ENCODE assay signal across 23 mouse cellular contexts in the genomic region with DNA sequence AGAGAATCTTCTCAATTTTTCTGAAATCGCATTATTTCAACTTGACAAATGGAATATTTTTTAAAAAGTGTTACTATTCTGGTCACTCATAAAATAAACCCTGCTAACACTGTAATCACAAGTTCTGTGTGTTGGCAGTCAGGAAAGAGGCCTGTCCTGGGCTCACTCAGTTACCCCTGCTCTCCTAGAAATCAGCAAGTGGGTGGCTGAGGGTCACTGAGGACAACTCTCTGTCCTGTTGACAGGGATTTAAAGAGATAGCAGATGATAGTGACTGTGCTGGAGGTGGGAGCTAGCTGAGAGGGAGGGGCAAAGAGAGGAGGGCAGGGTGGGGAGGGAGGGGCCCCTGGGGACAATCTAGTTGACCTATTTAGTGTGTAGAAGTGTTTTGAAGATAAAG. TPM values are rescaled to one million over a fixed set of nuclear protein-coding genes. Genes with fewer than 3 reads are reported as not detected.
DNase-seq lines count a peak whose midpoint lies in the region; ATAC-seq and TF ChIP-seq lines count a peak whose summit lies in the region.
"Had no signal": no experiment of that assay in that cellular context is flagged by ENCODE, and none has a peak within 500 bp of the region (broad histone marks: within the 10 kb centered on the region; RNA-seq: fewer than 3 reads in every experiment).

No protein-coding gene starts in this region.

- H3K27ac ChIP-seq in heart, embryonic 11.5 days (ENCODE audit: low read depth, low read length), result peak overlapping the region; percentile 59
- H3K27ac ChIP-seq in stomach, postnatal 0 days (replicated peaks), result peak overlapping the region; percentile 61; the same call in 1 of the 2 replicates
- H3K27ac ChIP-seq: embryonic facial prominence, embryonic 15.5 days; hindbrain, embryonic 15.5 days; kidney, postnatal 0 days; limb, embryonic 12.5 days; liver, embryonic 13.5 days; lung, embryonic 15.5 days; midbrain, embryonic 10.5 days had no signal

- 66% methylated on average over 1 of the region's 1 CpGs for WGBS in heart, embryonic 11.5 days (ENCODE audit: insufficient replicate concordance)
- 74% methylated on average over 1 of the region's 1 CpGs for WGBS in stomach, postnatal 0 days

- H3K9ac ChIP-seq in heart, embryonic 11.5 days (ENCODE audit: low read depth, low read length), result no peak overlapping the region
- no peak overlapping the region for H3K9ac ChIP-seq in stomach, postnatal 0 days (ENCODE audit: low read length)
- H3K9ac ChIP-seq: embryonic facial prominence, embryonic 15.5 days; hindbrain, embryonic 15.5 days; limb, embryonic 12.5 days; liver, embryonic 13.5 days; lung, embryonic 15.5 days had no signal

- no peaks in the 10 kb centered on the region for H3K9me3 ChIP-seq in heart, embryonic 11.5 days (replicated peaks; ENCODE audit: control insufficient read depth, low read length)
- H3K9me3 ChIP-seq in stomach, postnatal 0 days (ENCODE audit: control insufficient read depth, low read length), result no peaks in the 10 kb centered on the region
- H3K9me3 ChIP-seq: embryonic facial prominence, embryonic 15.5 days; hindbrain, embryonic 15.5 days; limb, embryonic 12.5 days; liver, embryonic 13.5 days; lung, embryonic 15.5 days; midbrain, embryonic 10.5 days had no signal

- intact Hi-C loops in heart, postnatal 36 days (cut with DNase I), result no loop called here
- intact Hi-C loops in heart, postnatal 10 days (cut with DNase I), result no loop called here

- peak; percentile 35; the same call in 1 of the 2 replicates for ATAC-seq in heart, embryonic 11.5 days (replicated peaks; ENCODE audit: insufficient number of reproducible peaks, low FRiP score, low TSS enrichment)
- no peak for ATAC-seq in stomach, postnatal 0 days (ENCODE audit: low FRiP score, low TSS enrichment)
- ATAC-seq: forebrain, embryonic 16.5 days had no signal

- no peaks in the 10 kb centered on the region for H3K27me3 ChIP-seq in heart, embryonic 11.5 days (ENCODE audit: control insufficient read depth, insufficient read depth, low read length)
- H3K27me3 ChIP-seq in stomach, postnatal 0 days (ENCODE audit: control insufficient read depth, insufficient read depth, low read length), result no peaks in the 10 kb centered on the region
- H3K27me3 ChIP-seq: embryonic facial prominence, embryonic 15.5 days; hindbrain, embryonic 15.5 days; limb, embryonic 12.5 days; liver, embryonic 13.5 days; lung, embryonic 15.5 days had no signal

- peak; percentile 97 for DNase-seq in heart, adult 11 months
- no peak for DNase-seq in heart, postnatal 36 days
- peak; percentile 48 to 72 for DNase-seq in heart, postnatal 10 days
- DNase-seq in stomach, postnatal 0 days (ENCODE audit: low spot score), result no peak
- no peak for DNase-seq in cerebellum, postnatal 10 days
- DNase-seq in cerebellum, adult 11-12 months, result no peak
- DNase-seq in cerebellum, postnatal 4 days (ENCODE audit: low spot score in 2 of 2), result no peak
- DNase-seq: cerebellum, postnatal 14 days; kidney, adult 18-20 months; liver, embryonic 13.5 days; lung, postnatal 4 days; right cerebral cortex, adult 18-20 months; thymus, postnatal 36 days had no signal

- H3K36me3 ChIP-seq in heart, embryonic 11.5 days (ENCODE audit: control insufficient read depth, insufficient read depth, low read length), result no peaks in the 10 kb centered on the region
- no peaks in the 10 kb centered on the region for H3K36me3 ChIP-seq in stomach, postnatal 0 days (ENCODE audit: control insufficient read depth, insufficient read depth, low read length)
- H3K36me3 ChIP-seq: embryonic facial prominence, embryonic 15.5 days; hindbrain, embryonic 15.5 days; limb, embryonic 12.5 days; liver, embryonic 13.5 days; lung, embryonic 15.5 days; midbrain, embryonic 10.5 days had no signal

- no peak overlapping the region; the same call in 1 of the 2 replicates for H3K4me2 ChIP-seq in heart, embryonic 11.5 days
- H3K4me2 ChIP-seq in stomach, postnatal 0 days (replicated peaks; ENCODE audit: low read depth), result no peak overlapping the region
- H3K4me2 ChIP-seq: embryonic facial prominence, embryonic 15.5 days; hindbrain, embryonic 15.5 days; limb, embryonic 12.5 days; liver, embryonic 13.5 days; lung, embryonic 15.5 days had no signal

- peaks cover 23% of the 10 kb centered on the region for H3K4me1 ChIP-seq in heart, embryonic 11.5 days (ENCODE audit: control insufficient read depth, insufficient read depth, low read length)
- H3K4me1 ChIP-seq in stomach, postnatal 0 days (replicated peaks; ENCODE audit: control insufficient read depth, insufficient read depth), result no peaks in the 10 kb centered on the region
- H3K4me1 ChIP-seq: embryonic facial prominence, embryonic 15.5 days; hindbrain, embryonic 15.5 days; limb, embryonic 12.5 days; liver, embryonic 13.5 days; midbrain, embryonic 10.5 days had no signal

- no peak for TF ChIP-seq CTCF in stomach, postnatal 0 days (IDR thresholded peaks at IDR 0.05; ENCODE audit: low read depth)

- no peak for TF ChIP-seq EP300 in stomach, postnatal 0 days (optimal IDR thresholded peaks at IDR 0.05)

- H3K4me3 ChIP-seq in heart, embryonic 11.5 days (ENCODE audit: low read depth, low read length), result no peak overlapping the region
- no peak overlapping the region for H3K4me3 ChIP-seq in stomach, postnatal 0 days (ENCODE audit: low read depth, low read length)
- H3K4me3 ChIP-seq: embryonic facial prominence, embryonic 15.5 days; hindbrain, embryonic 15.5 days; limb, embryonic 12.5 days; liver, embryonic 13.5 days; lung, embryonic 15.5 days; midbrain, embryonic 10.5 days had no signal

RNA-seq across cellular contexts. Expression of gene Myoz2, which starts 36.2 kb away (rescaled TPM):
- 1,000 to 10,000 TPM; 2,084 to 2,239 TPM for total RNA-seq in heart, postnatal 36 days (2021)
- polyA plus RNA-seq in heart, embryonic 11.5 days (2014; fragmentation: Nextera tagmentation; extraction: Ambion mirVana), result 100 and 111 TPM in 2 replicates
- total RNA-seq in heart, postnatal 10 days (2021), result 1,000 to 10,000 TPM; 1,201 to 1,221 TPM
- 1.1 and 1.2 TPM in 2 replicates for polyA plus RNA-seq in stomach, postnatal 0 days (2015; fragmentation: Nextera tagmentation; extraction: Ambion mirVana)
- total RNA-seq: MEL had no signal
- polyA plus RNA-seq: forebrain, embryonic 16.5 days; kidney, postnatal 0 days; midbrain, embryonic 10.5 days; midbrain, postnatal 0 days had no signal

Comparison
In these comparisons a context has a peak if more than half of its experiments do, and no peak if none do; other contexts are left out.
1. DNase-seq: peak in heart, adult 11 months (single experiment) and heart, postnatal 10 days (2 of 2); none in heart, postnatal 36 days (0 of 2), stomach, postnatal 0 days (single experiment), cerebellum, postnatal 10 days (0 of 2), cerebellum, adult 11-12 months (single experiment) and cerebellum, postnatal 4 days (0 of 2).